Mouse (Mus musculus): ENCODE measurements at regions not wholly inside any gene's neighbourhood (a gene's known extent, or its start where the extent isn't known, plus 50 kb on each side); places are given as distances from the start of the nearest gene placed in this dataset.
A peak's percentile ranks its signal among the peaks of the same experiment; 100 is the strongest.

GRCm38 (mm10) chr12:50158143-50158542 is 490.8 kb downstream of the Prkd1 start:
- DNase-seq (ENCODE audit: low spot score) = no peak

- DNase-seq (ENCODE audit: low spot score) = no peak
Observed at GRCm38 (mm10) chr12:50187332-50187731, 461.6 kb downstream of the Prkd1 start.

GRCm38 (mm10) chr12:50190892-50191539 is 457.9 kb downstream of the Prkd1 start:
- no peak for DNase-seq (ENCODE audit: low spot score)

- DNase-seq (ENCODE audit: low spot score) = peak; percentile 13
Observed at GRCm38 (mm10) chr12:50191733-50192612, 456.9 kb downstream of the Prkd1 start.

- DNase-seq (ENCODE audit: low spot score) = no peak
Observed at GRCm38 (mm10) chr12:50193501-50193900, 455.4 kb downstream of the Prkd1 start.

DNA sequence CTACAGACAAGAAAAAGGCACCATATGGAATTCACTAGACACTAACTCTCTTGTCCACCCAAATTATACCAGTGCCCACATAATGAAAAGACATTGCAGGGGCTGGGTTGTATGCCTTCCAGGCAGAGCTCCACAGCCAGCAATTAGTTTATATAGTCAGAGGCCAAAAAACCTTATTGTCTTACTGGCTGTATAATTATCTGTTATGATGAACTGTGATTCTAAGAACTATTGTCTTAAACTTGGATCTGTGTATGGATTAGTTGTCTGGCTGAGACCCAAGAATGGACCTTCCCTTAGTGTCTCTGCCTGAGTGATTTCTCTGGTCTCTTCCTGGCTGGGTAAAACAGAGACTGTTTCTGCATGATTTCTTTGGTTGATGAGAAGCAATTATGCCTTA is 454.2 kb downstream of the Prkd1 start:
- DNase-seq (ENCODE audit: low spot score) = no peak

GRCm38 (mm10) chr12:50196339-50196738 is 452.6 kb downstream of the Prkd1 start:
- no peak for DNase-seq (ENCODE audit: low spot score)

- no peak for DNase-seq (ENCODE audit: low spot score)
Observed at GRCm38 (mm10) chr12:50241139-50241538, 407.8 kb downstream of the Prkd1 start.

DNA sequence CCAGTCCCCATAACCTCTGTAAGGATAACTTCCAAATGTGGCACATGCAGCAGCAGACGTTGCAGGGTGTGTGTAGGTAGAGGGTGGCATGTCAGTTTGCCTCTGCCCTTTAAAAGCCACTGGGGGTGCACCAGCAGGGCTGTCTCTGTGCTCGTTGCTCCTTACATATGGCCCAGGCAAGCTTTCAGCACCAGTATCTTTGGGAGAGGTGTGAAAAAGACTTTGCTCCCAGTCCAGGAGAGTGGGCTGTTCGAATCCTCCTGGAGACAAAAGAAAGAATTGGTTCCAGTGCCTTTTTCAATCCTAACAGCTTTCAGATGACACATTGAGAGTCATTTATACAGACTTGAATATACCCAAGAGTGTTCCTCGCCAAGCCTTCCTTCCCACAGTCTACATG is 390.0 kb downstream of the Prkd1 start:
- no peak for DNase-seq (ENCODE audit: low spot score)

- no peak for DNase-seq (ENCODE audit: low spot score)
Observed at GRCm38 (mm10) chr12:50261072-50261471, 387.8 kb downstream of the Prkd1 start.

DNA sequence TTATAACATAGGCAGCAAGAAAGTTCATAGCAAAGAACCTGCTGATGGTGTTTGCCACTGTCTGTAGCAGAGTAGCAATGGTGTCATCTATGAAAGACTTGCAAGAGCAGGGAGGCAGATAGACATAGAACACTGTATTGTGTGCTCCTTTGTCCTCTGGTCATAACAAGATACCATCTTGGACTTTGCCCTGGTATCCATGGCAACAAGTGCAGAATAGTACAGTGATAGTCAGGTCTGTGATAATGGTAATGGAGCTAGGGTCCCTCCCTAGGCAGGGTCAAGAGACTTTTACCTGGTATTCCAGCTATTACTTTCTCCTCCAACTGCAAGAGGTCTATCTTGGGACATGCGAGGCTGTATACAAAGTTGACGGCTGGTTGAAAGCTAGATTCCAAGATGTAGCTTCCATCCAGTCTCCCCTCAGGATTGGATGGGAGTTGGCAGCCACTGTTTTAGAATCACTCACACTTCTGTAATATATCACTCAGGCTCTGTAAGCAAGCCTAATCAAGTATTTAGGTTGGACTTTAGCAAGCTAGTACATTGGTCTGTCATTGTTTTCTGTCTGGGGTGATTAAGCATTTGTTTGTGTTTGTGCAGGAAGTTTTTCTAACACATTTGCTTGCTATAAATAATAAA is 375.5 kb downstream of the Prkd1 start:
- no peak for DNase-seq (ENCODE audit: low spot score)

DNA sequence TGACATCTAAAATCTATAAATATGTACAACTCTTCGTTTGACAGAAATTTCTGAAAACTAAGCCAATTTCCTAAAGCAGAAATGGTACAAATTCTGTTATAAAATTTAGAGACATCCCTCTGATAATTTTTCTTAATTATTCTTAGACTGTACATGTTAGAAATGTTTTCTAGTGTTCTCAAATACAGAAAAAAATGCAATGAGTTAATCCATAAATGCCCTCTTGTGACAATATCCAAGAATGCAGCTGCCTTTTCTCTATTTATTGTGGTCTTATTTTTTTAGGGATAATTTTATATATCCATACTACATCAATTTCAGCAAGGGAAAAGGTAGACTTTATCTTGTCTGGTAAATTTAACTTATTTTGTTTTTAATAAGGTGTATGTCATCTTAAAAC is 367.3 kb downstream of the Prkd1 start:
- no peak for DNase-seq (ENCODE audit: low spot score)
